Mouse (Mus musculus) bone marrow, adult 2 months (tissue): Measurements from ENCODE around the gene Pirb.

Experiments
- CTCF ChIP-seq: fragments of 200-500 bp; IDR thresholded peaks from 2 replicates; pipeline ENCODE4 v1.5.1; 2011; ENCODE audit warnings: low read length, control low read depth; ENCODE audit not compliant: control insufficient read depth, insufficient read depth
- POLR2A ChIP-seq: fragments of 200-500 bp; IDR thresholded peaks from 2 replicates; pipeline ENCODE4 v1.6.1; 2011; ENCODE audit warnings: low read depth, mild to moderate bottlenecking, control low read depth, low read length, borderline replicate concordance; ENCODE audit not compliant: control insufficient read depth

DNA sequence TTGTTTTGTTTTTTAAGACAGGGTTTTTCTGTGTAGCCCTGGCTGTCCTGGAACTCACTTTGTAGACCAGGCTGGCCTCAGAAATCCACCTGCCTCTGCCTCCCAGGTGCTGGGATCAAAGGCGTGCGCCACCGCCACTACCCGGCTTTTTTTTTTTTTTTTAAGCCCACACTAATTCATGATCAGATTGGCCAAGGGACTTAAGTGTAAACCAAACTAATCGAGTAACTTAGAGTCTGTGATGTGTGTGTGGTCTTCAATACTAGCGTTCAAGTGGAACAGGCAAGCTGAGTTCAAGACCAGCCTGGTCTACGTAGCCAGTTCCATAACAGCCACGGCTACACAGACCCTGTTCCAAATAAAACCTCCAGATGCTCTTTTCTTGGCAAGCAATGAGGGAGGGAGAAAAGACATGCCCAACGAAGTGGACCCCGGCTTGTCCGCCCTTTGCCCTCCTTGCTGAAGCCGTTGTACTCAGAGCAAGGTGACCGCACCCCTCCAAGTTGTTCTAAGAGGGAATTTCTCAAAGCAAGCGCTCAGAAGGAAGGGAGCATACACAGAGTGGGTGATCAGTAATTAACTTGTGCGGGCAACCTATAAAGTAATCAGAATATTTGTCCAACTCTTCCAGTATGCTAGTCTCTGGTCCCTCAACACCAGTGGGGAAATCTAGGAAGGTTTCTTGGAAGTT is 55.5 kb downstream of the Pirb start:
- no peak for TF ChIP-seq CTCF
- TF ChIP-seq POLR2A: no peak
